Mouse (Mus musculus): Measurements from ENCODE around the gene Rsf1. TPM values are rescaled to one million over a fixed set of nuclear protein-coding genes. Genes with fewer than 3 reads are reported as not detected.
A peak's percentile ranks its signal among the peaks of the same experiment; 100 is the strongest.

Rsf1 gene
- 38.1 and 41.7 TPM in 2 replicates for polyA plus RNA-seq (2015; fragmentation: Nextera tagmentation; extraction: Ambion mirVana)

GRCm38 (mm10) chr7:97579067-97579975 lies at the start of gene Rsf1, which contains the start of gene Aamdc:
Gene Rsf1 (plus strand): TSS chr7:97579889.
Gene Aamdc (minus strand): TSS chr7:97579497.
- Histone ChIP-seq H3K36me3 (ENCODE audit: poor library complexity, severe bottlenecking) (peaks cover 7% of the 10 kb centered on the region; the same call in 1 of the 2 replicates), H3K4me2 (peak within 1 kb of the TSS; percentile 61), H3K27me3 (no peaks in the 10 kb centered on the region), H3K4me1 (peaks cover 16% of the 10 kb centered on the region), H3K9me3 (replicated peaks) (no peaks in the 10 kb centered on the region), H3K9ac (peak within 1 kb of the TSS; percentile 100), H3K4me3 (peak within 1 kb of the TSS; percentile 100), H3K27ac (peak within 1 kb of the TSS; percentile 98)
- WGBS: under 1% methylated on average over 50 of the region's 68 CpGs
- ATAC-seq: peak; percentile 97

GRCm38 (mm10) chr7:97535531-97535930 lies 44.2 kb upstream of the Rsf1 start:
- no peak overlapping the region for H3K4me3 ChIP-seq
- 86% methylated on average over 5 of the region's 5 CpGs for WGBS
- H3K27me3 ChIP-seq: no peaks in the 10 kb centered on the region
- no peaks in the 10 kb centered on the region for H3K4me1 ChIP-seq
- no peak overlapping the region for H3K9ac ChIP-seq
- H3K27ac ChIP-seq: no peak overlapping the region
- no peak overlapping the region for H3K4me2 ChIP-seq
- H3K36me3 ChIP-seq (ENCODE audit: poor library complexity, severe bottlenecking): peaks cover 94% of the 10 kb centered on the region
- ATAC-seq: no peak
- H3K9me3 ChIP-seq (replicated peaks): no peaks in the 10 kb centered on the region

GRCm38 (mm10) chr7:97536571-97536970 lies 43.1 kb upstream of the Rsf1 start:
- no peaks in the 10 kb centered on the region for H3K9me3 ChIP-seq (replicated peaks)
- no peak overlapping the region for H3K4me3 ChIP-seq
- no peak overlapping the region for H3K27ac ChIP-seq
- no peaks in the 10 kb centered on the region for H3K27me3 ChIP-seq
- no peaks in the 10 kb centered on the region for H3K4me1 ChIP-seq
- ATAC-seq: no peak
- 92% methylated on average over 5 of the region's 5 CpGs for WGBS
- H3K36me3 ChIP-seq (ENCODE audit: poor library complexity, severe bottlenecking): peaks cover 94% of the 10 kb centered on the region
- H3K4me2 ChIP-seq: no peak overlapping the region
- no peak overlapping the region for H3K9ac ChIP-seq

- Histone ChIP-seq H3K27ac (no peak overlapping the region), H3K4me1 (no peaks in the 10 kb centered on the region), H3K9ac (no peak overlapping the region), H3K4me3 (no peak overlapping the region), H3K9me3 (replicated peaks) (no peaks in the 10 kb centered on the region), H3K36me3 (ENCODE audit: poor library complexity, severe bottlenecking) (peaks cover 24% of the 10 kb centered on the region), H3K27me3 (no peaks in the 10 kb centered on the region), H3K4me2 (no peak overlapping the region)
- ATAC-seq: no peak
- WGBS: 97% methylated on average over 2 of the region's 2 CpGs
Measured at GRCm38 (mm10) chr7:97546462-97546861, 33.2 kb upstream of the Rsf1 start.

GRCm38 (mm10) chr7:97549301-97549700 lies 30.4 kb upstream of the Rsf1 start:
- H3K27ac ChIP-seq: no peak overlapping the region
- H3K36me3 ChIP-seq (ENCODE audit: poor library complexity, severe bottlenecking): no peaks in the 10 kb centered on the region; the same call in 1 of the 2 replicates
- no peak overlapping the region for H3K4me3 ChIP-seq
- 94% methylated on average over 10 of the region's 10 CpGs for WGBS
- no peaks in the 10 kb centered on the region for H3K9me3 ChIP-seq (replicated peaks)
- H3K4me1 ChIP-seq: no peaks in the 10 kb centered on the region
- no peak overlapping the region for H3K9ac ChIP-seq
- no peak overlapping the region for H3K4me2 ChIP-seq
- no peaks in the 10 kb centered on the region for H3K27me3 ChIP-seq
- no peak for ATAC-seq

- WGBS: 91% methylated on average over 9 of the region's 9 CpGs
- no peak overlapping the region for H3K4me3 ChIP-seq
- no peaks in the 10 kb centered on the region for H3K4me1 ChIP-seq
- no peaks in the 10 kb centered on the region for H3K9me3 ChIP-seq (replicated peaks)
- H3K9ac ChIP-seq: no peak overlapping the region
- H3K4me2 ChIP-seq: no peak overlapping the region
- H3K27ac ChIP-seq: no peak overlapping the region
- H3K36me3 ChIP-seq (ENCODE audit: poor library complexity, severe bottlenecking): no peaks in the 10 kb centered on the region
- no peak for ATAC-seq
- H3K27me3 ChIP-seq: no peaks in the 10 kb centered on the region
Measured at GRCm38 (mm10) chr7:97550673-97551072, 29.0 kb upstream of the Rsf1 start.

GRCm38 (mm10) chr7:97563576-97563975 lies 16.1 kb upstream of the Rsf1 start:
- Histone ChIP-seq H3K9me3 (replicated peaks) (no peaks in the 10 kb centered on the region), H3K9ac (no peak overlapping the region), H3K27me3 (no peaks in the 10 kb centered on the region), H3K4me2 (no peak overlapping the region), H3K4me3 (no peak overlapping the region), H3K27ac (no peak overlapping the region), H3K4me1 (no peaks in the 10 kb centered on the region), H3K36me3 (ENCODE audit: poor library complexity, severe bottlenecking) (no peaks in the 10 kb centered on the region; the same call in 1 of the 2 replicates)
- 88% methylated on average over 2 of the region's 2 CpGs for WGBS
- no peak for ATAC-seq

GRCm38 (mm10) chr7:97569372-97569771 lies 10.3 kb upstream of the Rsf1 start:
- WGBS: 89% methylated on average over 4 of the region's 4 CpGs
- Histone ChIP-seq H3K36me3 (ENCODE audit: poor library complexity, severe bottlenecking) (peaks cover 5% of the 10 kb centered on the region; the same call in 1 of the 2 replicates), H3K9ac (no peak overlapping the region), H3K4me3 (no peak overlapping the region), H3K4me1 (no peaks in the 10 kb centered on the region), H3K27ac (no peak overlapping the region), H3K9me3 (replicated peaks) (no peaks in the 10 kb centered on the region), H3K27me3 (no peaks in the 10 kb centered on the region), H3K4me2 (no peak overlapping the region)
- ATAC-seq: no peak

GRCm38 (mm10) chr7:97570389-97570788 lies 9.3 kb upstream of the Rsf1 start:
- no peak overlapping the region for H3K4me3 ChIP-seq
- no peak overlapping the region for H3K9ac ChIP-seq
- no peak overlapping the region for H3K27ac ChIP-seq
- ATAC-seq: no peak
- 91% methylated on average over 1 of the region's 1 CpGs for WGBS
- no peaks in the 10 kb centered on the region for H3K9me3 ChIP-seq (replicated peaks)
- no peaks in the 10 kb centered on the region for H3K27me3 ChIP-seq
- H3K4me2 ChIP-seq: no peak overlapping the region
- peaks cover 11% of the 10 kb centered on the region for H3K36me3 ChIP-seq (ENCODE audit: poor library complexity, severe bottlenecking)
- H3K4me1 ChIP-seq: no peaks in the 10 kb centered on the region

- H3K9me3 ChIP-seq (replicated peaks): no peaks in the 10 kb centered on the region
- peaks cover 11% of the 10 kb centered on the region; the same call in 1 of the 2 replicates for H3K36me3 ChIP-seq (ENCODE audit: poor library complexity, severe bottlenecking)
- peak overlapping the region; percentile 98; the same call in 1 of the 2 replicates for H3K27ac ChIP-seq
- H3K4me1 ChIP-seq: peaks cover 16% of the 10 kb centered on the region
- peak overlapping the region; percentile 100 for H3K4me3 ChIP-seq
- no peaks in the 10 kb centered on the region for H3K27me3 ChIP-seq
- H3K9ac ChIP-seq: peak overlapping the region; percentile 100
- 0 out of 2 replicates have a peak, but pooled peaks have one; percentile 0 for ATAC-seq
- peak overlapping the region; percentile 61 for H3K4me2 ChIP-seq
- WGBS: 32% methylated on average over 8 of the region's 8 CpGs
Measured at GRCm38 (mm10) chr7:97578361-97579066, 1.2 kb upstream of the Rsf1 start.

GRCm38 (mm10) chr7:97579976-97580842 lies 520 bp downstream of the Rsf1 start:
- peak; percentile 38 for ATAC-seq
- no peaks in the 10 kb centered on the region for H3K9me3 ChIP-seq (replicated peaks)
- under 1% methylated on average over 61 of the region's 65 CpGs for WGBS

More at GRCm38 (mm10) chr7:97579976-97580842, 520 bp downstream of the Rsf1 start:
- H3K4me1 ChIP-seq: peaks cover 16% of the 10 kb centered on the region
- no peaks in the 10 kb centered on the region for H3K27me3 ChIP-seq
- 0 out of 2 replicates have a peak, but pooled peaks cover under 1% of the 10 kb centered on the region for H3K36me3 ChIP-seq (ENCODE audit: poor library complexity, severe bottlenecking)
- peak overlapping the region; percentile 98 for H3K27ac ChIP-seq
- H3K4me2 ChIP-seq: peak overlapping the region; percentile 61
- peak overlapping the region; percentile 100 for H3K9ac ChIP-seq
- peak overlapping the region; percentile 100 for H3K4me3 ChIP-seq
